Mouse (Mus musculus) natural killer cell, adult 2 months (primary cell): ENCODE measurements around the gene Fsip1.

Experiments used
- DNase-seq, 2 experiments: peaks; one replicate each; pipeline ENCODE4 v3.0.0; 2022; ENCODE audit warnings: low spot score in 2 of 2

The Fsip1 gene

DNA sequence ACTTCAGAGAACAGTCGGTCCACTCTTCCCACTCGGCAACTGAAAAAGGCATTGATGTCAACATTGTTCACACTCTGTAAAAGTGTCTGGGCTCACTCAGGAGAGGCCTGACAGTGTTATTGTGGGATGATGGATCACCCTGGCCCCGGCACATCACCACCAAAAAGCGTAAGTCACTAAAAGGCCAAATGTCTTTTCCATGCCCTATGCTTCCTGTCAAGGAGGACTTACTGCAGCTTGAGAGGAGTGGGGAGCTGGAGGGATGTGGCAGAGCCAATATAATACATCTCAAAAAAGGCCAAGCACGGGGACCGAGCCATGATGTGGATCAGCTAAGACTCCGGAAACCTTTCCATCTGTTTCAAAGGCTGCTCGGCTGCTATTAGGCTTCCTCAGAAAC is 2.2 kb downstream of the Fsip1 start:
- DNase-seq, result no peak

- DNase-seq, result no peak
These were observed 7.8 kb downstream of the Fsip1 start for GRCm38 (mm10) chr2:118248966-118249365.

GRCm38 (mm10) chr2:118248016-118248415 is 8.8 kb downstream of the Fsip1 start:
- DNase-seq, result no peak

DNA sequence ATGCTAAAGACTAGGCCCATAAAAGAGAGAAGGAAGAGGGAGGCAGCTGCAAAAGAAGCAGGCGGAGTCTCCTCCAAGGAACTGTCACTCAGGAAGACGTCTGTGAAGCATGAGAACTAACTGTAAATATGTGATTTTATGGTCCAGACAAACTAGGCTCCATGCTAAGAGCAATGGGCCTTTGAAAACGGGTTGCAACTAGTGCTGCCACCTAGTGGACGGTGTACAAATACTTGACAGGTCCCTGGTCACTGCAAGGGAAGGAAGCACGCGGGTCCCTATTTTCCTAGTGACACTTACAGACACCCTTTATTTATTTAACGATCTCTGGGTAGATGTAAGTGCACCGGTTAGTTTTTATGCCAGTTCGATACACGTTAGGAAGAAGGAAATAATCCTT is 10.9 kb downstream of the Fsip1 start:
- peak; percentile 54 to 70 for DNase-seq

DNA sequence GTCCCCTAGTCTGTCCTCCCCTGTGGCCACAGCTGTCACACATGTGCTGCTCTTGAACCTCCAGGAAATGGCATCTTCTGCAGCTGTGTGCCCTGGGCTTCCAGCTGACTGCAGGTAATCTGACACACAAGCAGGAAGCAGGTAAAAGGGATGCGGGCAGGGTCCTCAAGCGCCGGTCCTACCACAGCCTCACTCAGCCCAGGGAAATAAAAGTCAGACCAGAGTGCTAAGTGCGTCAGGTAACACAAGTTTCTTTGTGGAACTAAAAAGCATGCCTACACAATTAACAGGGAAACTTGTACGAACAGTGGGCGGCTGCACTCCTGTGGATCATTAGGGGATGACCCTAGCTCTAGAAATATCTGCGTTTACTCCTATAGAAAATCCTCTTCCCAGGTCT is 20.6 kb downstream of the Fsip1 start:
- no peak for DNase-seq

DNA sequence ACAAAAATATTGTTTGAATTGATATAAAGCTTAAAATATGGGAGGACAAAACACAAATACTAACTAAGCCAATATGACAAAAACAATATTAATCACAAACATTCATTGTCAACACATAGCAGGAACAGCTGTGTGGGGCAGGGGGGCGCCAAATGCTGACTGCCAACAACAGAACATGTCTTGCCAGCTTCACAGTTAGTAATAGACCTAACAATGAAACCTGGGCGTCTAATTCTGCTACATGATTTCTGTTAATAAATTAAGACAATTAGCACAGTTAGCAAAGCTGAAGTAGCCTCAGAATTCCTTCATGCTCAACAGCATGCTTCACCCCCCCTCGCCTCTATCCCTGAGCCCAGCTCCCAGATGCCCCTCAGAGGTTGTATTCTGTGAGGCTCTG is 21.2 kb downstream of the Fsip1 start:
- no peak for DNase-seq

GRCm38 (mm10) chr2:118230544-118230943 is 26.2 kb downstream of the Fsip1 start:
- DNase-seq, result no peak

DNA sequence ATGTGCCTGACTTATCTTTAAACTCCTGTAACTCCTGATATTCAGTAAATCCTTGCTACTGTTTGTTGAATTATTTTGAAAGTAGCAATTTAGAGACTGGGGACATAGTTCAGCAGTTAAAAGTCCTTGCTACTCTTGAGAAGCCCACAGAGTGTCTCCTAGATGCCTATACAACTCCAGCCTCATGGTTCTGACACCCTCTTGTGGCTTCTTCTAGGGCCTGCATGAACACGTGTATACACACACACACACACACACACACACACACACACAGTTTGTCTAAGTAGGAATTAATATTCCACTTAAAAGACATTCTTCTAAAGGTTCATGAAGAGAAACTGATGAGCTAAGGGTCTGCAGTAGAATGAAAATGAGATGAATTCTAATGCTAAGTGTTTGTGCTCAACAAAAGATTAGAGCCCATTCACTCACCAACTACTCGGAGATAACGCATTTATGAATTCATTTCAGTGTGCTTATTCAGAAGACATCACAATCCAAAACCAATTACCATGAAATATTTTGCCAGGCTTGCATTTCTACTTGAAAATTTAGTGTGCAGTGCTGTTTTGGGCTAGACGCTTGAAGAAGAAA is 28.2 kb downstream of the Fsip1 start:
- DNase-seq, result no peak

GRCm38 (mm10) chr2:118225316-118226041 is 31.3 kb downstream of the Fsip1 start:
- DNase-seq, result no peak

DNA sequence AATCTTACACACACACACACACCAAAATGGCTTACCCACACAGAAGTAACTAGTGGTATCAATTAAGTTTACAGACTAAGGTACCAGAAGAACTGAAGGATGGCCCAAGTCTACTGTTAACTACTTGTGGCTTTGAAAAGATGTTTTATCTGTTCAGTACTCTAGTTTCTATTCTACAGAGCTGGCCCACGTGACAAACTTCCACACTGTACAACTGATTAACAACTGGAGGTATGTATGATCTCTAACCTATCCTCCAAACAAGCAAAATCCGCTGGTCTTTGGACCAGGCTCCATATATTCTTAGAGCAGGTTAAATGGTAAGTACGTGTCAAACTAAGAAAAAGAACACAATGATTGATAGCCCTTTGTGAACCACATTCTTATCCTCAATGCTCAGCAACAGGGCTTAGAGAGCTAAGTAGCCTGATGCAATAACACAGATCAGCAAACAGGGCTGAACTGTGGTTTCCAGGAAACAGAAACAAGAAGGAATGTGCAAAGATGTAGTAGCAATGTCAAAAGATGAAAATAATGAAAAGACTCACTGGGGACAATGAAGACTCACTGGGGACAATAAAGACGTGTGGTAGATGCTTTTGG is 38.7 kb downstream of the Fsip1 start:
- DNase-seq, result no peak

DNA sequence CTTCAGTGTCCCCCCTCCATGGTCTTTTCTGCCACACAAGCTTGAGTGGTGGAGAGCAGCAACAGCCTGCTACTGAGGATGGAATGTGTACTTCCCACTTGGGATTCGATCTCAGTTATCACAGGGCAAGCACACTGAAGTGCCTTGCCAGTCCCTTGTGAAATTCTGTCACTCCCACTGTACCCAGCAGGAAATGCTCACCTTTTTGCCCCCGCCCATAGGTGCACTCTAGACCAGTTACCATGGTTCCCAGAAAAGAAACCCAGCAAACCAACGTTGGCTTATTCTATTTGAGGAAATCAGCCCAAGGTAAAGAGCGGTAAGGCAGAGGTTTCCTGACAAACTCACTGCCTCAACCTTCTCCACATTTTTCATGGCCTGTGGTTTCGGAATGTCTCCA is 47.1 kb downstream of the Fsip1 start:
- no peak for DNase-seq

DNA sequence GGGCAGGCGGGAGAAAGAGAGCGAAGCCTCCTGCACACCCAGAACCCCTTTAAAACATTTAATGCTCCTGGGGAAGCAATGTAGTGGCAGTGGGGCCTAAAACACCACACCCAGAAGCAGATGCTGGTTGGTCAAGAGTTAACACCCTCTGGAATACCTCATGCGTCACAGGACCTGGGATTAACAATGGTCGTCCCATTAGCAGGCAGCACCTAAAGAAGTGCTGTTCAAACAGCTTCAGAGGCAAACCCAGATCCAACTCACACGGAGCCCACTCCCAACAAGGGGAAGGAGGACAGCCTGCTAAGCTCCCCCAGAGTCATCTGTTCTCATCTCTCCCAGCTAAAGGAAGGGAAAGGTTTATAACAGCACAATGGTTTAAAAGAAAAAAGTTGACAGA is 48.1 kb downstream of the Fsip1 start:
- DNase-seq, result no peak

DNA sequence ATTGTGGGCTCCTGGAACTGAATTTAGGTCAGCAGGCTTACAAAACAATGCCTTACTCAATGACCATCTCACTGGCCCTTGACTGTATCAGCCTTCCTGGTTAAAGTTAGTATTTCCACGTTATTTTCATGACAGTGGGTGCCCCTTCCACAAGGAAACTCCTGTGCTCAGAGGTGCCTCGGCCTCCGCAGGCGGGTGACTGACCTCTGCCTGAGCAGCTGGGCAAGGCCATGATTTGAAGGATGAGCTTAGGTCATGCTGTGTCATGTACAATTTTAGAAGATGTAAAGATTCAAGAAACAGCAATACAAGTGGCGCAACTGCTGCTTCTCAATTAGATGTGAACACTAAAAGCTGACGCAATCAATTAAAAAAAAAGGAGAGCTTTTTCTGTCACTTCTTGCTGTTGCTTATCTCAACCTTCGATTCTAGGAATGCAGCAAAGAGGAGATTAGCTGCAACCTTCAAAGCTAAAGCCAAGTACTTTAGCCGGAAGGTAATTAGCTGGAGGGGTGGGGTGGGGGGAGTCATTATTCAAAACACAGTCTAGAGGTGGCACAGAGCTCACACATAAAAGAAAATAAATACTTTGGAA is 50.7 kb downstream of the Fsip1 start:
- no peak for DNase-seq

DNA sequence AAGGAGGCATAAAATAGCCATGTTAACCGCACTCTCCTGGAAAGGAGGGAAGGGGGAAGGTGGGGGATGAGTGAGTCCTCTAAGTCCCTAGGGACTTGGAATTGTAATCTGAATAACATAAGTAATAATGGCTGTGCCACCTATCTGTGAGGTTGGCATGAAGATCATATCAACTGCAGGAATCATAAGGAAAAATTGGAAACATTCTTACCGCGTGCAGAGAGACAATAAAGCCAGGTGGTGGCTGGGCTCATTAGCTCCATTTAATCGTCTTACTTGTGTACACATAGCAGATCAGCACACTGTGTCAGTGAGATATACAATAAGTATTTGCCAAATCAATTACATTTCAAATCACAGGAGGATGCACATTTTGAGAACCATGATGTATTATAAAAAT is 52.1 kb downstream of the Fsip1 start:
- no peak for DNase-seq

GRCm38 (mm10) chr2:118203739-118204461 is 52.9 kb downstream of the Fsip1 start:
- no peak for DNase-seq

- no peak for DNase-seq
These were observed 53.8 kb downstream of the Fsip1 start for GRCm38 (mm10) chr2:118202934-118203333.

DNA sequence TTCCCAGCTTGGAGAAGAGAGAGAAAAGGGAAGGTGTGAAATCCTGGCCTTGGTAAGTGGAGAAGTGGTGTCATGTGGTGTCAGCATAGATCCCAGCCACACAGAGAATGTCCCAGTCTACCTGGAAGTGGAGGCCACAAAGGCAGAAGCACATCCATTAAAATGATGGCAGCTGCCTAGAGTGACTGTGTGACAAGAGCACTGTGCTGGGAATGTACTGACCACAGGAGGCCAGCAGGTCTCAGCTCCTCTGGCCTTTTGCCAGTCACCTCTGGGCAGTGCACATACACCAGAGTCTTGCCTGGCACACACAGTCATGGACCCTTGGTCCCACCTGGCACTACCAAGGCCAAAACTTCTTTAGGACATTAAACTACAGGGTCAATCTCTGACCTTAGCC is 54.8 kb downstream of the Fsip1 start:
- DNase-seq, result no peak

DNA sequence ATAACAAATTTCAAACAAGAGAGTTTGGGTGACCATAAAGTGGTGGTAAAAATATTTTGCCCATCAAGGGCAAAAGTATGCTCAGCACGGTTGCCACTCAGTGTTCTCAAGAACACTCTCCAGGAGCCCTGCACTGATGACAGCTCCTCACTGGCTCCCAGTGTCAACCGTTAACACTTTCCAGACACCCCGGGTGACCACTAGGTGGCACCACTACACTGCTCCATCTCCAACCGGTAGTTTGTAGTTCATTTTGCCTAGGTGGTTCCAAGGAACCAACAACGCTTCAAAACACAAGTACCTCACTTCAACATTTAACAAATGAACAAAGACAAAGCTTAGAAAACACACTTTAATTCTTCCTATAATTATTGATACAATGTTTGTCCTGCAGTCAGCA is 56.9 kb downstream of the Fsip1 start:
- peak; percentile 39 to 74 for DNase-seq

- DNase-seq, result no peak
These were observed 59.8 kb downstream of the Fsip1 start for GRCm38 (mm10) chr2:118196966-118197365.

GRCm38 (mm10) chr2:118182136-118182535 is 74.6 kb downstream of the Fsip1 start:
- DNase-seq, result no peak

DNA sequence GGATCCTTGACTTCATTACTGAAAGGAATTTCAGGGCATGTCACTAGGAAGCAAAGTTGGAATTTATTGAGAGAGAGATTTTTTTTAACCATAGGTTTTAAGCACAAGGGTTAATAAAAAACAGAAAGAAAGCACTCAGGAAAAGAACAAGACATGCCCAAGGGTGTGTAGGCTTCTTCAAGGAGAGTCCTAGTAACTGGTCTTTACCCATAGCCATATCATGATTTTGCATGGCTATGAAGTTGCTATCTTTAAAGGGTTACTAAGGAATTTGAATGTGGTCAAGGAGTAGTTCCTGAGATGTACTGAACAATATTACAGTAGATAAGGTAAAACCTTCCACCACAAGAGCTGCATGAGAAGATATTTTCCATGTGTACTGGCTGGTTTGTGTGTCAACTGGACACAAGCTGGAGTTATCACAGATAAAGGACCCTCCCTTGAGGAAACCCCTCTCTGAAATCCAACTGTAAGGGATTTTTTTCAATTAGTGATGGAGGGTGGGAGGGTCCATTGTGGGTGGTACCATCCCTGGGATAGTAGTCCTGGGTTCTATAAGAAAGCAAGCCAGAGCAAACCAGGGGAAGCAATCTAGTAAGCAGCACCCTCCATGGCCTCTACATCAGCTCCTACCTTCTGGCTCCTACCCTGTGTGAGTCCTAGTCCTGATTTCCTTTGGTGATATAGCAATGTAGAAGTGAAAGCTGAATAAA is 76.7 kb downstream of the Fsip1 start:
- no peak for DNase-seq

DNA sequence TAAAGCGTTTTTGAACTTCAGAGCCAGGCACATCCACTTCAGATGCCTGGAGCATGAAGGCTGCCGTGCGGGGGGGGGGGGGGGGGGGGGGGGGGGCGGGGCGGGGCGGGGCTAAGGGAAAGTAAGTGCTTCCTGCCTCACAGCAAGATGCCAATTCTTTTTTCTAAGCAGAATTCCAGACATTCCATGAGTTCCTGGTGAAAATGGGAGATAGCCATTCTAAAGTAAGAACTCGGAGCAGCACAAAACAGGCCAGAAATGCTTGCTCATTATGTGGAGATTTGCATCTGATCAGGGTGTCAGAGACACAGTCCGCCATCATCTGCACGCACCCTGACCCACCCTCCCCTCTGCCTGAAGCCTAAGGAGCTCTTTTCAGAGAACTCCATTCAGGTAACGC is 77.3 kb downstream of the Fsip1 start:
- no peak for DNase-seq
